Mouse (Mus musculus) liver, postnatal 0 days (tissue): Measurements from ENCODE around the gene Mfn1.

Source experiments
- CTCF ChIP-seq: sonication (generic); IDR thresholded peaks from 2 replicates; pipeline ENCODE4 v1.5.1; 2016; ENCODE audit warnings: antibody characterized with exemption, low read depth
- EP300 ChIP-seq: IDR thresholded peaks from 2 replicates; pipeline ENCODE4 v1.6.1; 2016; ENCODE audit warnings: antibody characterized with exemption, low read depth, mild to moderate bottlenecking

GRCm38 (mm10) chr3:32563401-32563800, 34.1 kb downstream of the Mfn1 start:
- TF ChIP-seq CTCF (no peak), EP300 (no peak)
